Mouse (Mus musculus): ENCODE measurements around the gene Tjp3. TPM values are rescaled to one million over a fixed set of nuclear protein-coding genes. Genes with fewer than 3 reads are reported as not detected.

Gene Tjp3
- polyA plus RNA-seq, 1 experiment from 2014 or later = 4.7 TPM

DNA sequence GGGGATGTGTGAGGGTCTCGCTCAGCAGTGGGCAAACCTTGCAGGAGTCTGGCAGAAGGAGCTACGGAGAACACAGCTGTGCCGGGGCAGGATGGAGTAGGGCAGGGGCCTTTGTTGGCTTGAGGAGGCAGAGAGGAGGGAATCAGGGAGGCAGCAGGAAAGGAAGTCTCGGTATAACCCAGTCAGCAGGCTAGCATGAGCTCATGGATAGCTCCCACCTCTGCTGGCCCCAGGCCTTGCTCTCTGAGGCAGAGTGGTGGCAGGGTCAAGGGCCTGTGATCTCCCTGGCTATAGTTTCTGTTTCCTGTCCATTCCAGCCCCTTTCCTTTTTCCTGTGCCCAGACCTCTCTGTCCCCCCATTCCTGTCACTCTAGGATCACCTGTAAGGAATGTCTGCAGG, 10.9 kb upstream of the Tjp3 start:
- Histone ChIP-seq H3K27me3 (ENCODE audit: control insufficient read depth, insufficient read depth, low read length) (no peaks in the 10 kb centered on the region), H3K4me3 (ENCODE audit: low read length) (no peak overlapping the region), H3K9ac (ENCODE audit: low read length) (peak overlapping the region; percentile 45; the same call in 1 of the 2 replicates), H3K4me1 (ENCODE audit: control insufficient read depth, insufficient read depth, low read length) (peaks cover 64% of the 10 kb centered on the region), H3K9me3 (replicated peaks; ENCODE audit: control insufficient read depth, low read length) (no peaks in the 10 kb centered on the region), H3K4me2 (ENCODE audit: low read depth, low read length) (peak overlapping the region; percentile 26), H3K27ac (ENCODE audit: low read length) (peak overlapping the region; percentile 49), H3K36me3 (ENCODE audit: control insufficient read depth, insufficient read depth) (peaks cover 10% of the 10 kb centered on the region)
- WGBS = 51% methylated on average over 4 of the region's 4 CpGs
- ATAC-seq (replicated peaks; ENCODE audit: extremely low read depth, insufficient read depth, low FRiP score) = no peak

DNA sequence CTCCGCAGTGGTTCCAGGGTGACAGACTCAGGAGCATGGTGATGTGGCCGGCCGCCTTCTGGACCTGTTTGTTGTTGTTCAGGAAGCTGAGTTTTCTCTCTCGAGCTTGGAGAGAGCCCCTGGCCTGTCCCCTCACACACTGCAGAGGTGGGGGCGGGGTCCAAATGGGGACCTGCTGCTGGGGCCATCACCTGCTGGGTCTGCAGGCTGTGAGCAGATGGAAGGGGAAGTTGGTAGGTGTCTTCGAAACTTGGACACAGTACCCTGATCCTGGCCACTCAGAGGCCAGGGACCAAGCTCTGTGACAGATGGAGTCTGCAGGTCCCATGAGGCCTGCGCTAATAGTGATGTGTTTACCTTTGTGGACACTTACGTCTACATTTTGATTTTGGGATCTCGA, 9.9 kb upstream of the Tjp3 start:
- no peak for ATAC-seq (replicated peaks; ENCODE audit: extremely low read depth, insufficient read depth, low FRiP score)
- Histone ChIP-seq H3K9me3 (replicated peaks; ENCODE audit: control insufficient read depth, low read length) (no peaks in the 10 kb centered on the region), H3K27me3 (ENCODE audit: control insufficient read depth, insufficient read depth, low read length) (no peaks in the 10 kb centered on the region), H3K4me3 (ENCODE audit: low read length) (no peak overlapping the region), H3K36me3 (ENCODE audit: control insufficient read depth, insufficient read depth) (0 out of 2 replicates have a peak, but pooled peaks cover 5% of the 10 kb centered on the region), H3K9ac (ENCODE audit: low read length) (no peak overlapping the region), H3K27ac (ENCODE audit: low read length) (no peak overlapping the region), H3K4me2 (ENCODE audit: low read depth, low read length) (no peak overlapping the region), H3K4me1 (ENCODE audit: control insufficient read depth, insufficient read depth, low read length) (peaks cover 67% of the 10 kb centered on the region)
- WGBS = 79% methylated on average over 9 of the region's 9 CpGs

DNA sequence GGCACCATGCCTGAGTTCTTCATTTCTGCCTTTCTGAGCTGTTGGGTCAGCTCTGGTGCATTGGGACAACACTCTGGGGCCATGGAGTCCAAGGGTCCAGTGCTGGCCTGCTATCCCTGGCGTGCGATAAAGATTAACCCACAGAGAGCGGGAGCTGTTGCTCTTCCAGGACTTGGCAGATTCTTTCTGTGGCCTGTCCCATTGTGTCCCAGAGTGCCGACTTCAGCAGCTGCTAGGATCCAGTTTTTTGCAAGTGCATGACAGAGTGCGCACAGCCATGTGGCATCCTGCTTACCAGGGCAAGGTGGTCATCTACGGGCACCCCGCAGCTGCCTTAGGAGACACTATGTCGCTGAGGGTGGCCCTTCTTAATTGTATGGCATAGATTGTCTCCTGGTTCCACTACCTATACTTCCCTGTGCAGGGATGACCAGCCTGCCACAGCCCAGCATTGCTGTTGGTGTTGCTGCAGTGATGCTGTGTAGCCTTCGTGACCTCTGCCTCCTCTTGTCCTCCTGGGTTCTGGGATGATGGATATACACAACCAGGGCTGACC, 9.0 kb upstream of the Tjp3 start:
- 0 out of 2 replicates have a peak overlapping the region, but pooled peaks have one; percentile 26 for H3K9ac ChIP-seq (ENCODE audit: low read length)
- H3K4me2 ChIP-seq (ENCODE audit: low read depth, low read length) = no peak overlapping the region
- H3K4me3 ChIP-seq (ENCODE audit: low read length) = no peak overlapping the region
- H3K27me3 ChIP-seq (ENCODE audit: control insufficient read depth, insufficient read depth, low read length) = no peaks in the 10 kb centered on the region
- peaks cover 69% of the 10 kb centered on the region for H3K4me1 ChIP-seq (ENCODE audit: control insufficient read depth, insufficient read depth, low read length)
- no peak overlapping the region for H3K27ac ChIP-seq (ENCODE audit: low read length)
- no peaks in the 10 kb centered on the region for H3K9me3 ChIP-seq (replicated peaks; ENCODE audit: control insufficient read depth, low read length)
- 73% methylated on average over 9 of the region's 9 CpGs for WGBS
- ATAC-seq (replicated peaks; ENCODE audit: extremely low read depth, insufficient read depth, low FRiP score) = no peak
- no peaks in the 10 kb centered on the region for H3K36me3 ChIP-seq (ENCODE audit: control insufficient read depth, insufficient read depth)

DNA sequence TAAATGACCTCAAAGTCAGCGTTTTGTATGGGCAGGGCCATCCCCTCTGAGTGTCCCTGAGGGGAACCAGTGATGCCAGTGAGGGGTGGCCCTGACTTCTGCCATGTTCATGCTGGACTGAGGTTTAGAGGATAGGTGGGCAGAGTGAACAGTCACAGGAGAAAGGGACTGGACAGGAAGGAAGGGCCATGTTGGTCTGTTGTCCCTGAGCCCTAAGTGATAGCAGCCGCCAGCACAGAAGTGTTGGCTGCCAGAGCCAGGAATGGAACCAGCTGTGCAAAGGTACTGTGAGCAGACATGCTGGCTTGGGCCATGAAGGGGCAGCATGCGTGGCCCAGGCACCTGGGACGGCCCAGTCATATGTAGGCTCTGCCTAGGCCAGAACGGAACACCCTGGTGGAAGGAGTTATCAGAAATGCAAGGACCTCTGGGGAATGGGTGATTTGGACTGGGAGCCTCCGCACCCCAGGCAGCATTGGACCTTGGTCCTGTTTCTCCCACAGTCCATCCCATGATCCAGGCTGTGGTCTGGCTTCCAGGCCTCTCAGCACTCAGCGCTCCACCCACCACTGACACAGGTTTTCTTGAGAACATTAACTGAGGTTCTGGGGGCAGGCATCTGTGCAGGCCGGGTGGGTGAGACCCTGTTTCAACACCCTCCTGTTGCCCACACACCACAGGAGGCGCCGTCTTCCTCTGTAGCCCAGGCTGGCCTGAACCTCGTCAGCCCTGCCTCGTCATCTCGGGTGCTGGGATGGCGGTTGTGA, 8.4 kb upstream of the Tjp3 start:
- Histone ChIP-seq H3K27ac (ENCODE audit: low read length) (no peak overlapping the region; the same call in 1 of the 2 replicates), H3K4me3 (ENCODE audit: low read length) (no peak overlapping the region), H3K4me1 (ENCODE audit: control insufficient read depth, insufficient read depth, low read length) (peaks cover 75% of the 10 kb centered on the region), H3K36me3 (ENCODE audit: control insufficient read depth, insufficient read depth) (no peaks in the 10 kb centered on the region), H3K9ac (ENCODE audit: low read length) (peak overlapping the region; percentile 48; the same call in 1 of the 2 replicates), H3K9me3 (replicated peaks; ENCODE audit: control insufficient read depth, low read length) (no peaks in the 10 kb centered on the region), H3K27me3 (ENCODE audit: control insufficient read depth, insufficient read depth, low read length) (no peaks in the 10 kb centered on the region), H3K4me2 (ENCODE audit: low read depth, low read length) (no peak overlapping the region)
- 80% methylated on average over 14 of the region's 14 CpGs for WGBS
- no peak for ATAC-seq (replicated peaks; ENCODE audit: extremely low read depth, insufficient read depth, low FRiP score)

DNA sequence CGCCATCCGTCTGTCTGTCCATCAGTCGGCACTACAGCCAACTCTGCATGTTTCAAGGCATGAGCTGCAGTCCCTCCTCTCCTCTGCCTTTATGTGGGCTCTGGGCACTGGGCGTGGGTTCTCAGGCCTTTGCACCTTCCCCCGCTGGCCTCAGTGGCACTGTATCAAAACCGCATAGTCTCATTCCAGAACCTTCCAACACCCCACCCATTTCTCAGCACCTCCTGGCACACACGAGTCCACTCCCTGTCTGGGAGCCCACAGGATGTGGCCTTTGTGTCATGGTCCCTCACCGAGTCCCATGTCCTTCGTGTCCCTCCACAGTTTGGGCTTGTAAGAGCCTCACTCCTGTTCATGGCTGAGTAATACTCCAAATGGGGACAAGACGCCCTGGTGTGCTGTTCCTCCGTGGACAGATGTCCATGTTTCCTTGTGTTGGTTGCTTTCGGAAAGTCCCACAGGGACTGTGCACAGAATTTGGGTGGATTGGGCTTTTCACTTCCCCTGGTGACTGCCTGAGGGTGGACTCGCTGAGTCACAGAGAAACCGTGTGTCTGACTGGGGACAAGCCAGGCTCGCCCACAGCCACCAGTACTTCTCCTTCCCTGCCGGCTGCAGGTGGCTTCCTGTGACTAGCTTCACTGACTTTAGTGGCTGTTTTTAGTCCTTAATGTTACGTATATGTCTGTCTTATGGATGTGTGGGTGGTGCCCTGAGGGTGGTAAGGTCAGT, 7.2 kb upstream of the Tjp3 start:
- WGBS = 78% methylated on average over 17 of the region's 17 CpGs
- Histone ChIP-seq H3K27me3 (ENCODE audit: control insufficient read depth, insufficient read depth, low read length) (no peaks in the 10 kb centered on the region), H3K4me3 (ENCODE audit: low read length) (no peak overlapping the region), H3K9me3 (replicated peaks; ENCODE audit: control insufficient read depth, low read length) (no peaks in the 10 kb centered on the region), H3K27ac (ENCODE audit: low read length) (peak overlapping the region; percentile 85), H3K36me3 (ENCODE audit: control insufficient read depth, insufficient read depth) (no peaks in the 10 kb centered on the region), H3K4me2 (ENCODE audit: low read depth, low read length) (peak overlapping the region; percentile 43; the same call in 1 of the 2 replicates), H3K9ac (ENCODE audit: low read length) (peak overlapping the region; percentile 53), H3K4me1 (ENCODE audit: control insufficient read depth, insufficient read depth, low read length) (peaks cover 78% of the 10 kb centered on the region)
- ATAC-seq (replicated peaks; ENCODE audit: extremely low read depth, insufficient read depth, low FRiP score) = no peak

DNA sequence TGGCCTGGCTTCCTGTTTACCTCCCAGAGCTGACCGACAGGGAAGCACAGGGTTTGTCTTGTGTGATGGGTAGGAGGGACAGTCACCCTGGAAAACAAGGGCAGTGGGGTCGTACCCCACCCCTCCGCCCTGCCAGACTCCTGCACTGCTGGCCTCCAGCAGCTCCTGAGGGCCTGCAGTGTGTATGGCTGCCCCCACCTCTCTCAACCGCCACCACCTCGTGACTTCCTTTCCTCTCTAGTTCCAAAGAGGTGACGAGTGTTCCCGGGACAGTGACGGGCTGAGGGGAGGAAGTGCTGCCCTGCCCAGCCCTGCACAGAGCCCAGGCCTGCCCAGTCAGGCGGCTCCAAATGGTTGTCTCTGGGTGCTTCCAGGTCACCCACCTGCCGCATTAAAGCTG, 6.5 kb upstream of the Tjp3 start:
- H3K9ac ChIP-seq (ENCODE audit: low read length) = peak overlapping the region; percentile 53
- peak; percentile 49 for ATAC-seq (replicated peaks; ENCODE audit: extremely low read depth, insufficient read depth, low FRiP score)
- no peaks in the 10 kb centered on the region for H3K36me3 ChIP-seq (ENCODE audit: control insufficient read depth, insufficient read depth)

DNA sequence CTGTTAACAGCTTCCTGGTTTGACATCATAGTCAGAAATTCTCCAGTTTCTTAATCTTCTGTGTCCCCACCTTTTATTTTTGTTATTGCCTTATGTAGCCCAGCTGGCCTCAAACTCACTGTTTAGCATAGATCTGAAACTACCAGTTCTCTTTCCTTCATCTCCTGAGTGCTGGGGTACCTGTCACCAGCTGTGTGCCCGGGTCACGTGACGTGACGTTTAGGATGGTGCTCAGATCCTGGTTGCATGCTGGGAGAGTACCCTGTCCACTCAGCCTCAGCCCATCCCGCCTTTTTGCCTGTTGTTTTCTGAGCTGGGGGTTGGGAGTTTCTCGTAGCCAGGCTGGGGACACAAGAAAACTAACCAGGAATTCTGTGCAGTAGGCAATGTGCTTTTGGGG, 5.9 kb upstream of the Tjp3 start:
- ATAC-seq (replicated peaks; ENCODE audit: extremely low read depth, insufficient read depth, low FRiP score) = no peak
- no peaks in the 10 kb centered on the region for H3K36me3 ChIP-seq (ENCODE audit: control insufficient read depth, insufficient read depth)
- peak overlapping the region; percentile 53; the same call in 1 of the 2 replicates for H3K9ac ChIP-seq (ENCODE audit: low read length)
- H3K4me2 ChIP-seq (ENCODE audit: low read depth, low read length) = peak overlapping the region; percentile 43; the same call in 1 of the 2 replicates
- H3K9me3 ChIP-seq (replicated peaks; ENCODE audit: control insufficient read depth, low read length) = no peaks in the 10 kb centered on the region
- no peaks in the 10 kb centered on the region for H3K27me3 ChIP-seq (ENCODE audit: control insufficient read depth, insufficient read depth, low read length)
- H3K27ac ChIP-seq (ENCODE audit: low read length) = peak overlapping the region; percentile 85
- 75% methylated on average over 6 of the region's 6 CpGs for whole genome bisulfite sequencing
- H3K4me3 ChIP-seq (ENCODE audit: low read length) = no peak overlapping the region
- peaks cover 67% of the 10 kb centered on the region for H3K4me1 ChIP-seq (ENCODE audit: control insufficient read depth, insufficient read depth, low read length)

More for the DNA sequence above, 6.5 kb upstream of the Tjp3 start:
- peak overlapping the region; percentile 85 for H3K27ac ChIP-seq (ENCODE audit: low read length)
- H3K4me1 ChIP-seq (ENCODE audit: control insufficient read depth, insufficient read depth, low read length) = peaks cover 72% of the 10 kb centered on the region
- H3K4me3 ChIP-seq (ENCODE audit: low read length) = no peak overlapping the region
- 30% methylated on average over 10 of the region's 10 CpGs for WGBS
- no peaks in the 10 kb centered on the region for H3K9me3 ChIP-seq (replicated peaks; ENCODE audit: control insufficient read depth, low read length)
- no peaks in the 10 kb centered on the region for H3K27me3 ChIP-seq (ENCODE audit: control insufficient read depth, insufficient read depth, low read length)
- H3K4me2 ChIP-seq (ENCODE audit: low read depth, low read length) = peak overlapping the region; percentile 43

DNA sequence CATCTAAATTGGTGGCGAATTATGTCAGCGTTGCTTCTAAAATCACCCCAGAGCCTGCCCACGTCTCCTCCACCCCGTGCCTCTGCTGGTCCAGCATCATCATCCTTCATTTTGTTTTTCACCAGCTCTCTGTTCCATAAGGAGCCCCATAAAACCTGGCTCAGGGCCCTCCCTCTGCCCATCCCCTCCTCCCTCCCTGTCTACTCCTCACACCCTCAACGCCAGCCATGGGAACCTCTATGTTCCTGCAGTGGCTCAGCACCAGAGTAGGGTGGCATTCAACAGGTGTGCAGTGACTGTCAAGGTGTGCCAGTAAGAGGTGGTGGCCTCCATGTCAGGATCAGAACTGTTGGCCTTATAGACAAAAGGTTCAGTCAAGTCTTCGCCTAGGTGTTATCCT, 3.8 kb upstream of the Tjp3 start:
- Histone ChIP-seq H3K27ac (ENCODE audit: low read length) (no peak overlapping the region), H3K27me3 (ENCODE audit: control insufficient read depth, insufficient read depth, low read length) (no peaks in the 10 kb centered on the region; the same call in 1 of the 2 replicates), H3K4me3 (ENCODE audit: low read length) (no peak overlapping the region; the same call in 1 of the 2 replicates), H3K36me3 (ENCODE audit: control insufficient read depth, insufficient read depth) (no peaks in the 10 kb centered on the region), H3K4me1 (ENCODE audit: control insufficient read depth, insufficient read depth, low read length) (peaks cover 63% of the 10 kb centered on the region), H3K9me3 (replicated peaks; ENCODE audit: control insufficient read depth, low read length) (no peaks in the 10 kb centered on the region), H3K4me2 (ENCODE audit: low read depth, low read length) (no peak overlapping the region), H3K9ac (ENCODE audit: low read length) (no peak overlapping the region)
- no peak for ATAC-seq (replicated peaks; ENCODE audit: extremely low read depth, insufficient read depth, low FRiP score)
- WGBS = 88% methylated on average over 6 of the region's 6 CpGs

DNA sequence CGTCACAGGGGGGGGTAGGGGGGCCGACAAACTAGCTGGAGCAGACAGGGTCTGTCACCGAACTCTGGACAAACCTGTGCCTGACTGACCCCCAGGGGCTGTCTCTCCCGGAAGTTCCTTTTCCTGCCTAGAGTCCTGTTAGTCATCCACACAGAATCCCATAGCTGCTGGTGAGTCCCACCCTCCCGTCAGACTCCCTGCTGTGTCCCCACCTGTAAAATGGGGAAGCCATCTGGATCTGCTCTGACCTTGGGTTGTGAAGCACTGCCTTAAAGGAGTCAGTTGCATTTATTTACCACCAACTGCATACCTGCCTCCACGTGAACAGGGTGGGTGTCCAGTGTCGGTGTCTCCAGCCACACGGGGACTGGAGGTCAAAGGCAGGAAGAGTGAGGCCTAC, 3.1 kb upstream of the Tjp3 start:
- H3K9ac ChIP-seq (ENCODE audit: low read length) = peak overlapping the region; percentile 87
- peak overlapping the region; percentile 91 for H3K4me3 ChIP-seq (ENCODE audit: low read length)
- H3K27ac ChIP-seq (ENCODE audit: low read length) = no peak overlapping the region
- peak overlapping the region; percentile 97 for H3K4me2 ChIP-seq (ENCODE audit: low read depth, low read length)
- WGBS = 55% methylated on average over 8 of the region's 8 CpGs
- H3K9me3 ChIP-seq (replicated peaks; ENCODE audit: control insufficient read depth, low read length) = no peaks in the 10 kb centered on the region
- peaks cover 57% of the 10 kb centered on the region for H3K4me1 ChIP-seq (ENCODE audit: control insufficient read depth, insufficient read depth, low read length)
- H3K27me3 ChIP-seq (ENCODE audit: control insufficient read depth, insufficient read depth, low read length) = peaks cover 5% of the 10 kb centered on the region
- ATAC-seq (replicated peaks; ENCODE audit: extremely low read depth, insufficient read depth, low FRiP score) = no peak
- H3K36me3 ChIP-seq (ENCODE audit: control insufficient read depth, insufficient read depth) = no peaks in the 10 kb centered on the region

Measured in heart, embryonic 16.5 days (tissue).